Mouse (Mus musculus) kidney, adult 2 months (tissue): ENCODE data around the gene Clmp. TPM values are rescaled to one million over a fixed set of nuclear protein-coding genes. Genes with fewer than 3 reads are reported as not detected.

Source experiments
- DNase-seq: peaks from one replicate; pipeline ENCODE4 v3.0.0; 2021
- H3K27ac ChIP-seq: fragments of 200-500 bp; 2 replicates; pipeline ENCODE4 v1.5.1; 2012; ENCODE audit warnings: low read depth, low read length, control low read depth, inconsistent platforms; ENCODE audit not compliant: insufficient read depth
- H3K27me3 ChIP-seq: fragments of 200-500 bp; replicated peaks from 2 replicates; pipeline ENCODE4 v1.6.1; 2012; ENCODE audit warnings: mild to moderate bottlenecking, moderate library complexity, low read length, inconsistent platforms; ENCODE audit not compliant: control insufficient read depth, insufficient read depth
- H3K36me3 ChIP-seq: fragments of 200-500 bp; 2 replicates; pipeline ENCODE4 v1.6.1; 2012; ENCODE audit warnings: mild to moderate bottlenecking, moderate library complexity, low read length, inconsistent platforms; ENCODE audit not compliant: control insufficient read depth, insufficient read depth
- H3K4me1 ChIP-seq: fragments of 200-500 bp; 2 replicates; pipeline ENCODE4 v1.6.1; 2011; ENCODE audit warnings: low read length; ENCODE audit not compliant: control insufficient read depth, insufficient read depth
- H3K4me3 ChIP-seq: fragments of 200-500 bp; 2 replicates; pipeline ENCODE4 v1.5.1; 2011; ENCODE audit warnings: mild to moderate bottlenecking, low read depth, low read length, control low read depth; ENCODE audit not compliant: insufficient read depth
- CTCF ChIP-seq: fragments of 200-500 bp; conservative IDR thresholded peaks from 2 replicates; pipeline ENCODE4 v1.5.1; 2011; ENCODE audit warnings: low read depth, mild to moderate bottlenecking, control low read depth, low read length, moderate library complexity, mixed read lengths; ENCODE audit not compliant: insufficient read depth, insufficient read length
- POLR2A ChIP-seq: fragments of 200-500 bp; IDR thresholded peaks from one replicate; pipeline ENCODE4 v1.6.1; 2011; ENCODE audit warnings: low read depth, low read length, control low read depth
- WGBS: fragments of 180-500 bp; shearing (Covaris S2); methylation state at CpG from one replicate; pipeline ENCODE4 v1.1.7; 2018; 5-methylcytosine and 5-hydroxymethylcytosine counted together
- polyA plus RNA-seq: library from polyadenylated mRNA; depleted of rRNA; stranded (reverse); fragments of >200 nt; gene quantifications from 2 replicates; pipeline ENCODE4 v1.2.3, GENCODE M21; 2012

Gene Clmp
- polyA plus RNA-seq, 1 experiment: 4.5 TPM

DNA sequence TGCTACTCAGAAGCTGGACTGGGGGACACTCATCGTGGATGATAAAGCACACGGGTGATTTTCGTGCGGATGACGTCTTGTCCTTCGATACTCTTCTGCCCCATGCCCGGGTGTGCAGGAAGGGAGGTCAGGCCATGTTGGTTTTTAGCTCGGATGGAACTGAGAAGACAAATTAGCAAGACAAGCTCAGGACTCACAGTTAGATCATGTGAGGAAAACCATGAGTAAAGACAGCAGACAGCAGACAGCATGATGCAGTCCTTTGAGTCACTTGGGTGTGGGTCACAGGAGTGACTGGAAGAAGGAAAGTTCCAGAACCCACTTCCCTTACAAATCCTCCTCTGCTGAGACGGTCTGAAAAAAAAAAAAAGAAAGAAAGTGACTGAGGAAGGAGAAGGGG, 61.5 kb downstream of the Clmp start:
- no peaks in the 10 kb centered on the region; the same call in 1 of the 2 replicates for H3K4me1 ChIP-seq

DNA sequence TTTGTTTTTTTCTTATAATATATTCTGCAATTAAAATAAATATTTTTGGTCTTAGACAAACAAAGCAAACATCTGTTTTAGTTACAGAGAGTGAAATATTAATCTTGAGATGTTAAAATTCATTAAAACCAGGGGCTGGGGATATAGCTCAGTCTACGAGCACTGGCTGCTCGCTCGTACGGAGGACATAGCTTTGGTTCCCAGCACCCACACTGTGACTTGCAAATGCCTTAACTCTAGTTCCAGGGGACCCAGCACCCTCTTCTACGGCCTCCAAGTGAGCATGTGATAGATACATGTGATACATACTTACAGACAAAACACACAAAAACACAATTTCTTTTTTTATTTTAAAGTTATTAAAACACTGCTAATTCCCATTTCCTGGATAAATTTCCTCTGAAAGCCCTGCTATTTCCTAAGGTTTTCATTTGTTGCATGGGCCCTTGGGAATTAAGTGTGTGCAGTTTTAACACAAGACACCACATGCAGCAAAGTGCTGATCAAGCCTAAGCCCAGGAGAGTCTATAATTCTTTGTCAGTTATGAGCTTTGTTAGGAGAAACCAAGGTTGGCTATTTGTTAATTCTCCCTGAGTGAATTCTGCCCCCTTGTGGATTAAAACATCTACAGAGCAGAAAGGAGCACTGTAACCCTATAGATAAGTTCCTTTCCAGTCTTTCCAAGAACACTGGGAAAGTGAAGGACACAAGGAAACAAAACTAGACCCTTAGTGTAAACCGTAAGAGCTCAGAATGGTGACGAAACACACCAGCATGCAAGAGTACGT, 64.3 kb downstream of the Clmp start:
- no peaks in the 10 kb centered on the region; the same call in 1 of the 2 replicates for H3K4me1 ChIP-seq
- DNase-seq: peak; percentile 81
- TF ChIP-seq POLR2A: no peak
- no peak for TF ChIP-seq CTCF

More for the DNA sequence above, 61.5 kb downstream of the Clmp start:
- no peak for TF ChIP-seq CTCF
- Histone ChIP-seq H3K4me3 (no peak overlapping the region), H3K36me3 (no peaks in the 10 kb centered on the region), H3K27ac (no peak overlapping the region), H3K27me3 (no peaks in the 10 kb centered on the region)
- no peak for DNase-seq
- 37% methylated on average over 9 of the region's 9 CpGs for WGBS

DNA sequence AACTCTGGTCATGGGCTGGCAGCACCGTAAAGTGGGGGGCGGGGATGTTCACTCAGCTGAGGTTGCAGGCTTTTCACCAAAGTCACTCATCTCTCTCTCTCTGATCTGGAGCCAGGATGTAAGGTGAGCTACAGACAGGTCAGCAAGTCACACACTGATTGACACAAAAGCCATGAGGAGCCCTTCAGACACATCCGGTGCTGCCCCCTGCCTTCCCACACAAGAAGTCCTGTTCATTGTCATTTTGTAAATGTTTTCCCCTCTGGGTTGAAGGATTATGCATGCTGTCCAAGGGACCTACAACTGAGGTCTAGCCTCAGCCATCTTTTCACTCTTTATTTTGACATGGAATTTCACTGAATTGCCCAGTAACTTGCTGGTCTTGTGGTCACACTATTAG, 66.0 kb downstream of the Clmp start:
- Histone ChIP-seq H3K4me1 (no peaks in the 10 kb centered on the region; the same call in 1 of the 2 replicates), H3K27ac (no peak overlapping the region), H3K4me3 (no peak overlapping the region), H3K36me3 (no peaks in the 10 kb centered on the region), H3K27me3 (no peaks in the 10 kb centered on the region)
- TF ChIP-seq POLR2A (no peak), CTCF (peak; percentile 24)
- WGBS: 42% methylated on average over 3 of the region's 3 CpGs
- no peak for DNase-seq

More for the DNA sequence above, 64.3 kb downstream of the Clmp start:
- no peaks in the 10 kb centered on the region for H3K36me3 ChIP-seq
- no peaks in the 10 kb centered on the region for H3K27me3 ChIP-seq
- H3K27ac ChIP-seq: no peak overlapping the region
- no peak overlapping the region for H3K4me3 ChIP-seq
- 65% methylated on average over 8 of the region's 8 CpGs for WGBS

DNA sequence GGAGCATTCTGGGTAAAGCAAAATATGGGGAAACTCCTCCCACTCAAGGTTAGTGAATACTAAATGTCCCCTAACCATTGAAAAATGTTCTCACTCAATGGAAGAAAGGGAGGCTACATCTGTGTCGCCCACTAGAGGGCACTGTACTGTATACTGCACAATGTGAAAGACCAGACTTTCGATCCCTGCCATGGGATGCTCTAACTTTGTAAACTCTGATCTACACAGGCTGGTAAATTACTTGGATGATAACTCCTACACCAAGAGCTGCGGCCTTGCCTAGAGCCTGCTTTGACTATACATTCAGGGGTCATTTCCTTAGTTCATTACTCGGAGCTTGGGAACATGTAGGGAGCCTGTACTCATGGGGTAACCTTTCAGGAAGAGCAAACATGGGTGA, 70.6 kb downstream of the Clmp start:
- H3K4me1 ChIP-seq: no peaks in the 10 kb centered on the region; the same call in 1 of the 2 replicates
- no peak overlapping the region for H3K27ac ChIP-seq
- TF ChIP-seq POLR2A: no peak
- peak; percentile 59 for TF ChIP-seq CTCF
- DNase-seq: peak; percentile 75
- no peak overlapping the region for H3K4me3 ChIP-seq
- 17% methylated on average over 4 of the region's 4 CpGs for WGBS
- H3K27me3 ChIP-seq: no peaks in the 10 kb centered on the region
- H3K36me3 ChIP-seq: no peaks in the 10 kb centered on the region

DNA sequence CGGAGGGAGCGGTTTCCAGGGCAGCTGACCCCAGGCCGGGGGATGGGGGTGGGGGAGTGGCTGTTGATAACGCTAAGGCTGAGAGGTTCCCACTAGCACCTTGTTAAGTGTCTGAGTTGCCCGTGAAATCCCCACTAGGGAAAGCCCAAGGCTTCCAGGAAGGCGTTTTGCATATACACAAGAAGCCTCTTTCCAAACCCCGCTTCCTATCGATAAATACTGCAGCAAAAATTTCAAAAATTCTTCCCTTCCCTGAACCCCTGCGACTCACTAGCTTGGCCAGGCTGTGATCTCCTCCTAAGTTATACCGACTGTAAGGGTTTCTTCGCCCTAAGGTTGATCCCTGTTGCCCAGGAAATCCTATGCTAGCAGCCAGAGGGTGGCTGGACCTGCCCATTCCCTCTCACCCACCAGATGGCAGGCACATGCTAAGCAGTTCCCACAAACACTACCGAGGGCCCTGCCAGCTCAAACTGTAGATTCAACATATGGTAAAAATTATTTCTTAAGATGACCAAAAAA, 71.4 kb downstream of the Clmp start:
- Histone ChIP-seq H3K36me3 (no peaks in the 10 kb centered on the region), H3K4me3 (no peak overlapping the region), H3K4me1 (no peaks in the 10 kb centered on the region; the same call in 1 of the 2 replicates), H3K27ac (no peak overlapping the region), H3K27me3 (no peaks in the 10 kb centered on the region)
- 23% methylated on average over 12 of the region's 12 CpGs for whole genome bisulfite sequencing
- TF ChIP-seq CTCF: peak; percentile 79
- no peak for TF ChIP-seq POLR2A
- peak; percentile 75 for DNase-seq

DNA sequence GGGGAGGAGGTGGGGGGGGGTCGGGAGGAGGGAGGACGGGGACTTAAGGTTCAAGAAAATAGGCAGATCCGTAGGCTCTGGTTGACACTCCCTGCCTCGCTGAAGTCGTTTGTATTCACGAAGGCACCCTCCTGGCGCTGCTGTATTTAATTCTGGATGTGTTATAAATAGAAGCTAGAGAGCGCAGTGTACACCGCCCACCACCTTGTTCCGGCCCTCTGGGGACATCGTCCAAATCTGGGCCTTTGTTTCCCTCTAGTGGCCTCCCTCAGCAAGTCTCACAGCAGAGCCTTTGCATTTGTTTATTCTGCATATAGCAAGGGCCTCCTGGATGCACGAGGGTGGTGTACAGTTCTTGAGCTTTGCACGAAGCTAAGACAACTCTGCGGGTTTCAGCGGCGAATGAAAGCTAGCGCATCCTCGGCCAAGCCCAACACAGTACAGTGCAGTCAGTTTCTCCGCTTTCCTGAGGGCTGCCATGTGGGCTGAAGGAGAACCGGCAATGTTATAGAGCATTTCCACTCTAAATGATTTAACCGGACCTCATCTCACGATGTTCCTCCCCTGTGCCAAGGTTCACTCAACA, 72.0 kb downstream of the Clmp start:
- H3K4me3 ChIP-seq: peak overlapping the region; percentile 21; the same call in 1 of the 2 replicates
- TF ChIP-seq CTCF: peak; percentile 63
- no peak for TF ChIP-seq POLR2A
- no peaks in the 10 kb centered on the region; the same call in 1 of the 2 replicates for H3K4me1 ChIP-seq
- DNase-seq: peak; percentile 86
- no peaks in the 10 kb centered on the region for H3K27me3 ChIP-seq
- 3% methylated on average over 22 of the region's 22 CpGs for WGBS
- no peaks in the 10 kb centered on the region for H3K36me3 ChIP-seq
- peak overlapping the region; percentile 2; the same call in 1 of the 2 replicates for H3K27ac ChIP-seq

DNA sequence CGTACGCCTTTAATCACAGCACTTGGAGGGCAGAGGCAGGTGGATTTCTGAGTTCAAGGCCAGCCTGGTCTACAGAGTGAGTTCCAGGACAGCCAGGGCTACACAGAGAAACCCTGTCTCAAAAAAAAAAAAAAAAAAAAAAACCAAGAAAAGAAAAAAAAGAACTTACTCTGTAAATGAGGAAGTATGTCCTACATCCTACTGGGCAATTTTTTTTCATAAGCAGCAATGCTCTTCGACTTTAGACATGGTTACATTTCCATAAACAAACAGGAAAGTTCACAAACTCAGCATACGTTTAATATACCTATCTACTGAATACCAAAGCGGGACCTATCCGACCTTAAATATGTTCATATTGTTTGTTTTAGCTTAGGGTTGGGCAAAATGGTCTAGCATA, 76.6 kb downstream of the Clmp start:
- TF ChIP-seq CTCF: no peak
- no peak for TF ChIP-seq POLR2A
- H3K27me3 ChIP-seq: no peaks in the 10 kb centered on the region
- H3K27ac ChIP-seq: no peak overlapping the region
- H3K4me1 ChIP-seq: no peaks in the 10 kb centered on the region; the same call in 1 of the 2 replicates
- WGBS: 89% methylated on average over 6 of the region's 6 CpGs
- DNase-seq: no peak
- H3K36me3 ChIP-seq: no peaks in the 10 kb centered on the region
- H3K4me3 ChIP-seq: no peak overlapping the region
